Mouse (Mus musculus) olfactory bulb, adult 2 months (tissue): Measurements from ENCODE around the gene Clec2g. TPM values are rescaled to one million over a fixed set of nuclear protein-coding genes. Genes with fewer than 3 reads are reported as not detected.
"Not testable (repeated sequence)": the region's sequence is repeated elsewhere in the genome, so short reads cannot be mapped to it uniquely, and the experiment has no call there.

Source experiments
- H3K27ac ChIP-seq: fragments of 200-500 bp; 2 replicates; pipeline ENCODE4 v1.5.1; 2012; ENCODE audit warnings: low read depth, low read length; ENCODE audit not compliant: insufficient read depth
- H3K4me1 ChIP-seq: fragments of 200-500 bp; 2 replicates; pipeline ENCODE4 v1.6.1; 2012; ENCODE audit warnings: low read length; ENCODE audit not compliant: control insufficient read depth, insufficient read depth
- H3K4me3 ChIP-seq: fragments of 200-500 bp; 2 replicates; pipeline ENCODE4 v1.5.1; 2012; ENCODE audit warnings: mild to moderate bottlenecking, low read depth, low read length, moderate library complexity; ENCODE audit not compliant: insufficient read depth
- CTCF ChIP-seq: fragments of 200-500 bp; IDR thresholded peaks from 2 replicates; pipeline ENCODE4 v1.5.1; 2012; ENCODE audit warnings: low read depth, mild to moderate bottlenecking, low read length, moderate library complexity; ENCODE audit not compliant: insufficient read depth
- POLR2A ChIP-seq: fragments of 200-500 bp; IDR thresholded peaks from 2 replicates; pipeline ENCODE4 v1.6.1; 2012; ENCODE audit warnings: mild to moderate bottlenecking, low read depth, low read length, moderate library complexity; ENCODE audit not compliant: insufficient read depth
- WGBS: fragments of 180-500 bp; shearing (Covaris S2); methylation state at CpG from one replicate; pipeline ENCODE4 v1.1.7; 2018; 5-methylcytosine and 5-hydroxymethylcytosine counted together
- polyA plus RNA-seq: library from polyadenylated mRNA; stranded (reverse); fragments of >200 nt; gene quantifications from 2 replicates; pipeline ENCODE4 v1.2.4, GENCODE M21; 2012; ENCODE audit warnings: low replicate concordance; ENCODE audit not compliant: missing spikeins, insufficient read depth, insufficient read length

Gene Clec2g
- polyA plus RNA-seq, 1 experiment, result not detected

DNA sequence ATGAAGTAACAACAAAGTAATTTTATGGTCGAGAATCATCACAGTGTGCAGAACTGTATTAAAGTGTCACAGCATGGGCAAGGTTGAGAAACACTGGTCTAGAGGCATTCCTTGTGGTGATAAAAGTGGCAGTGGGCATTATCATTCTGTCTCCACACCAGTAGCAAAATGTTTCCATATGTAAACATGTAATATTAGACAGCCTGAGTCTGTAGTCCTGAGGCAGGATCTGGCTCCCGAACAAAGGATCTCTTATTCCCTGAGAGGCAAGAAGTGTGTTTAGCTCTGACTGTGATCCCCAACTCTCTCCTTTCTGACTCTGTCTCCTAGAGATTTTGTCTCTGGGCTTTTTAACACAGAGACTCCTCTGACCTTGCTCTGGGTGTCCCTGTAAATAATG is 1.1 kb upstream of the Clec2g start:
- TF ChIP-seq POLR2A (no peak), CTCF (no peak)
- no peak overlapping the region for H3K27ac ChIP-seq
- H3K4me1 ChIP-seq, result 0 out of 2 replicates have a peak, but pooled peaks cover 2% of the 10 kb centered on the region
- no peak overlapping the region for H3K4me3 ChIP-seq
- WGBS, result 75% methylated on average over 2 of the region's 2 CpGs

DNA sequence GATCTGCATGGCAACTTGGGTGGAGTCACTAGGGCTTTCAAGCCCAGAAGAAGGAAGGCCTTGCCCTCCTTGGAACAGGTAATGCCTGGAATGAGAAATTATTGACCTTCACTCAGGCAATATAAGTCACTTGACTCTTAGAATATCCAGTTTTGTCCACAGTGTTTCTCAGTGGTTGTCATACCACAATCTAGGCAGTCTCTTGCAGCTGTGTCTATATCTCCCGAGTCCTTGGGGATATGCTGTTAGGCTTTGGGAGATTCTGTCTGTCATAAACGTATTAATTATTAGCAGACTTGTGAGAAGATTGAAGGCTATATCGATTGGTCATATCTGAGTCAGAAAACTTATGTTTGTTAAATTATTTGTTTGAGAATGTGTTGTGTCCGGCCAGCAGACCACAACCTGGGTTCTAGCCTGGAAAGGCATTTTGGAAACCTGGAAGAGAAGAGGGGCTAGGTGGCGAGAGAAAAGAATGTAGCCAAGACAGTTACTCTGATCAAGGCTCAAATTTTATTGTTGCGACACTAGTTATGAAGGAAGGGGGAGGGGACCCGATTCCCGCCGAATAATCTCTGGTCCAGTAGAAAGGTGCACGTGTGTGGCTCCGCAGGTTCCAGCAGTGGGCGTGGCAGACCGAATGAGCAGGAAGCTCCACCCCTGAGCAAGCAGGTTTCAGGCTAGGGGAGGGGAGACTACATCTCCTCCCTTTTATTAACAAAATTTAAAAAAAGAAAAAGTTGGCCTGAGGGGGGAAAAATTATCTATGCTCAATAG is 1.9 kb downstream of the Clec2g start:
- 93% methylated on average over 5 of the region's 13 CpGs for WGBS
- H3K4me3 ChIP-seq, H3K4me1 ChIP-seq, H3K27ac ChIP-seq: not testable (repeated sequence)

DNA sequence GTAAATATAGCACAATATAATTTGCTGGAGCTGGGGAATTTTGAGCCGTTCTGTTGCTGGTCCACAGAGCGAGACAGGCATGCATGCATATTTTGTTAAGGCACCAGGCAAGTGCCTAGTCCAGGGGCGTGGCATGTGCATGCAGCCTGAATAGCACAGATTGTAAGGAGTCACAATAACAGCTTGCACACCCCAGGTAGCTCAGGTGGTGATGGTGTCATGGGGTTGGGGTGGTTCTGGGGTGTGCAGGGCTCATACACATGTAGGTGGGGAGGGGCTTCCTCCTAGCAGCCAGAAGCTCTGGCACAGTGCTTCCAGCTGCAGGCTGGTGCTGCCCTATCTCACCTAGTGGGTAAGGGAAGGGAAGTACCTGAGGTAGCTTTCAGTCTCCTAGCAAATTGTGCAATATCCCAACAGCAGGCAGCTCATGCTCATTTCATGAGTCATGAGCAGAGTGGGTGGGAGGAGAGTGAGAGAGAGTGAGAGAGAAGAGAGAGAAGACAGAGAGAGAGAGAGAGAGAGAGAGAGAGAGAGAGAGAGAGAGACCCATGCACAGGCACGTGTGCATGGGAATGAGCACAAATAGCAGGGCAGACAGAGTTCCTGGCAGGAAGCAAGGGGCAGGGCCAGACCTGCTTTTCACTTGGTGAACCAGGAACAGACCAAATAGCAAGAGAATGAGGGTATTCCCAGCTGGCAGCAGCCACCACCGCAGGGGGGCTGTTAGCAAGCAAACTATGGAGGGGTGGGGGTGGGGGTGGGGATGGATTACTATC is 7.7 kb downstream of the Clec2g start:
- 64% methylated on average over 5 of the region's 5 CpGs for WGBS

DNA sequence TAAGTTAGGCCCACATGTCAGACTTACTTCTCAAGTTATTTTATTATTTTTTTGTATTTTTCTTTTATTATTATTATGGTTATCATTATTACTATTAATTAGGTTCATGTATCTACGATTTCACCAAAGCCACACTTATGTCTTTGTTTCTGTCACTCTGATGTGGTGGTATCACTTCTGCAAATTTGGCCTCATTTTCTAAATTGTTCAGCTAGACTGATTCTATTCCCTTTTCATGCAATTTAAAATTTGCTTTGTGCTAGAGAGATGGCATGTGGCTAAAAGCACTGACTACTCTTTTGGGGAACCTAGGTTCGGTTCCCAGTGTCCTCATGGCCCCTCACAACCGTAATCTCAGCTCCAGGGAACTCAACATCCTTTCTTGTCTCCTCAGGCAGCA is 11.4 kb downstream of the Clec2g start:
- Histone ChIP-seq H3K4me3 (no peak overlapping the region), H3K4me1 (peaks cover 2% of the 10 kb centered on the region; the same call in 1 of the 2 replicates), H3K27ac (no peak overlapping the region)
- no peak for TF ChIP-seq POLR2A
- no peak for TF ChIP-seq CTCF
- WGBS, result 90% methylated on average over 3 of the region's 3 CpGs

More for the DNA sequence above, 7.7 kb downstream of the Clec2g start:
- TF ChIP-seq POLR2A (no peak), CTCF (no peak)
- Histone ChIP-seq H3K4me3 (no peak overlapping the region), H3K4me1 (peaks cover 2% of the 10 kb centered on the region; the same call in 1 of the 2 replicates), H3K27ac (no peak overlapping the region)

DNA sequence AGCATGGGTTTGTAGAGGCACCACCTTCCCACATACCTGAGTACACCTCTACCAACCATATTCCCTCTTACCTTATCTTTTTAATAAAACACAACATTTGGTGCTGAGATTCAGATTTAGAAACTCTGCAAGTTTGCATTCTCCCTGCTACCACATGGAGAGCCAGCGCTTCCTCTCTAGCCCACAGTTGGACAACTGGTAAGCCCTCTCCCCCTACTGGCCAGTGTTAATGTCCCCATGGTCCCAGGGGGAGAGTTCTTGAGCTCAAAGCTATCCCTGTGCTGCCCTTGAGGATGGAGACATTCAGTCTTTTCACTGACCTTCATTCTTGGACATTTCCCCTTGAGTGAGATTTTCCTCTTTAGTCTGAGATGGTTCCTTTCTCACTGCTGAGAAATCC is 26.9 kb downstream of the Clec2g start:
- TF ChIP-seq POLR2A (no peak), CTCF (no peak)
- no peak overlapping the region for H3K4me3 ChIP-seq
- H3K4me1 ChIP-seq, result no peaks in the 10 kb centered on the region
- WGBS, result 88% methylated on average over 1 of the region's 1 CpGs
- no peak overlapping the region for H3K27ac ChIP-seq

DNA sequence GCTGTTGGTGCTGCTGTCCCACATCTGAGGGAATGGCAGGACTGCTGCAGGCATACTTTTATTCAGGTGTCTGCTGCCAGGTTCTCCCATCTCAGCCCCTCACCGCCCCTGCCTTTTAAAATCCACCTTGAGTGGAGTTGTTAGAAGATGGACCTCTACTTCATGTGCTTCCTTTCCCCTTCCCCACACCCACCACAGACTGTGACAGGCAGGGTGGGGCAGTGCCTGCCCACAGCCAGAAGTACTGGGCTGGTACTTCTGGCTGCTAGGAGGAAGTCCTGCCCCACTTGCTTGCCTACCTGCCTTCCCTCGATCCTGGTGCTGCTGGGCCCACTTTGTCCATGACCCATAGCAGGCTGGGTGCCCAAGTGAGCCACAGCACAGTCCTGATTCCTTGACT is 27.9 kb downstream of the Clec2g start:
- whole genome bisulfite sequencing, result 93% methylated on average over 2 of the region's 2 CpGs
- H3K27ac ChIP-seq, H3K4me3 ChIP-seq, H3K4me1 ChIP-seq: not testable (repeated sequence)

DNA sequence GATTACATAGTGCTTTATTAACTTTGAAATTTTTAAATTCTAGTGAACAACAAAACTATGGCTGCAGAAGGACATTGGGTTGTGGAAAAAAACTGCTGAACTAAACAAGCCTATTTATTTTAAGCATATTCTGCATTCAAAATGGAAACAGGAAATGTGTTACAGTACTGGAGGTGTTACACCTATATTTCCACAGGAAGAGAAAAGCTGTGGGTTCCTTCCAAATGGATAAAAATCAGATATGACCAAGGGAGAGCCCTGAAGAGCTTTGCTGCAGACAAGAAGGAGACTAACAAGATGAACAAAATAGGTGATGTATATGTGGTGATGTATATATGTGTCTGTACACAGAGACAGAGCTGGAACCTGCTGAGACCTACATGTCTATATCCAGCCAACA is 30.3 kb downstream of the Clec2g start:
- no peak overlapping the region for H3K27ac ChIP-seq
- no peaks in the 10 kb centered on the region for H3K4me1 ChIP-seq
- no peak overlapping the region for H3K4me3 ChIP-seq
- TF ChIP-seq POLR2A, result no peak
- TF ChIP-seq CTCF, result no peak

DNA sequence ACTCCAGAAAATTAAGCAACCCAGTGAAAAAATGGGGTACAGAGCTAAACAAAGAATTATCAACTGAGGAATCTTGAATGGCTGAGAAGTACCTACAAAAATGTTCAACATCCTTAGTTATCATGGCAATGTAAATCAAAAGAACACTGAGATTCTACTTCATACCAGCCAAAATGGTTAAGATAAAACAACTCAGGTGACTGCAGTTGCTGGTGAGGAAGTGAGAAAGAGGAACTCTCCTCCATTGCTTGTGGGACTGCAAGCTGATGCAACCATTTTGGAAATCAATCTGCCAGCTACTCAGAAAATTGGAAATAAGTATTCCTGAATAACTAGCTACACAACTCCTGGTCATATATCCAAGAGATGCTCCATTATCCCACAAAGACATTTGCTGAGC is 34.3 kb downstream of the Clec2g start:
- Histone ChIP-seq H3K4me1 (no peaks in the 10 kb centered on the region), H3K27ac (no peak overlapping the region), H3K4me3 (no peak overlapping the region)
- TF ChIP-seq CTCF (no peak), POLR2A (no peak)

DNA sequence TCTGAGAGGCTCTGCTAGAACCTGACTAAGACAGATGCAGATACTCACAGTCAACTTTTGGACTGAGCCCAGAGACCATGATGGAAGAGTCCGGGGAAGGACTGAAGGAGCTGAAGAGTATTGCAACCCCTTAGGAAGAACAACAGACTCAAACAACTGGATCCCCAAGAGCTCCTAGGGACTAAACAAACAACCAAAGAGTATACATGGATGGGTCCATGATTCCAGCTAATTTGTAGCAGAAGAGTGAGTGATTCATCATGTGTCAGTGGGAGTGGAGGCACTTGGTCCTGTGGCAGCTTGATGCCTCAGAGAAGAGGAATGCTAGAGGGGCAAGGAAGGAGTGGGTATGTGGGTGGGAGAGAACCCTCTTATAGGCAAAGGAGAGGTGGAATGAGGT is 35.6 kb downstream of the Clec2g start:
- 93% methylated on average over 1 of the region's 1 CpGs for WGBS
- no peaks in the 10 kb centered on the region for H3K4me1 ChIP-seq

DNA sequence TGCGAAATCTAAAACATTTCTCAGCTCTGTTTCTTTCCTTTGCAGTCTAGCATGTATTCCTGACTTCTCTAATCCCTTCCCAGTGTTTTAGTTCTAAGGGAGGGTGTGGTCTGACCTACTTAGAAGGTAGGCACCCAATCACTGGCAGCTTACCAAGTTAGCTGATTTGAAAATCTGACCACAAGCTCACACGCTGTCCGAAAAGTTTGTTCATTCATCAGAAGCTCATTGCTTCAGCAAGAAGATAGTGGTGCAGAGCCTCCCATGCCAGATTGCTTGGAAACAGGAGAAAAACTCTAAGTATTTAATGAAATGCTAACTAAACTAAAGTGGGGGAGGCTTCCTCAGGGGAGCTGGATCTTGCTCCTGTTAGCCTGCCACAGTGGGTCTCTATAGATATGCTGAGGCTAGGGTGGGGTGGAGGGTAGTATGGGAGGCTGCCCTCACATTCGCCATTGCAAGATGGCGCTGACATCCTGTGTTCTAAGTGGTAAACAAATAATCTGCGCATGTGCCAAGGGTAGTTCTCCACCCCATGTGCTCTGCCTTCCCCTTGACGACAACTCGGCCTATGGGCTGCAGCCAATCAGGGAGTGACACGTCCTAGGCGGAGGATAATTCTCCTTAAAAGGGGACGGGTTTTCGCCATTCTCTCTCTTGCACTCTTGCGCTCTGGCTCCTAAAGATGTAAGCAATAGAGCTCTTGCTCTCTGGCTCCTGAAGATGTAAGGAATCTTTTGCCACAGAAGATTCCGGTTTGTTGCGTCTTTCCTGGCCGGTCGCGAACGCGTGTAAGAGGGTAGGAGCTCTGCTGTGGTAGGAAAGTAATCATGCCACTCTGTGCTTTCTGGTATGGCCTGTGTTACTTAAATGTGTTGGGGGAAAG is 36.6 kb downstream of the Clec2g start:
- 93% methylated on average over 20 of the region's 20 CpGs for WGBS
- not testable (repeated sequence) for H3K4me1 ChIP-seq, H3K4me3 ChIP-seq, H3K27ac ChIP-seq

More for the DNA sequence above, 35.6 kb downstream of the Clec2g start:
- TF ChIP-seq POLR2A (no peak), CTCF (no peak)
- no peak overlapping the region for H3K4me3 ChIP-seq
- H3K27ac ChIP-seq, result no peak overlapping the region
